Mouse (Mus musculus) ovary, postnatal 36 days (tissue): ENCODE results near the gene Olfr1061.
"Not testable (repeated sequence)": the region's sequence is repeated elsewhere in the genome, so short reads cannot be mapped to it uniquely, and the experiment has no call there.

ENCODE experiments used
- DNase-seq: peaks from one replicate; pipeline ENCODE4 v3.0.0; 2022; ENCODE audit warnings: low spot score, mixed read lengths

Gene Olfr1061

GRCm38 (mm10) chr2:86413950-86414349, at the start of gene Olfr1061:
Gene Olfr1061, minus strand, starts transcription at chr2:86414050.
- no peak for DNase-seq

GRCm38 (mm10) chr2:86460434-86460833, 46.6 kb upstream of the Olfr1061 start:
- DNase-seq: no peak

GRCm38 (mm10) chr2:86456169-86456568, 42.3 kb upstream of the Olfr1061 start, which contains the start of gene Olfr1066:
Gene Olfr1066, minus strand, starts transcription at chr2:86456269.
- no peak for DNase-seq

- DNase-seq: not testable (repeated sequence)
Measured at GRCm38 (mm10) chr2:86450491-86450890, 36.6 kb upstream of the Olfr1061 start, which contains the start of gene Olfr1065. Gene Olfr1065, minus strand, starts transcription at chr2:86450591.

- not testable (repeated sequence) for DNase-seq
Measured at GRCm38 (mm10) chr2:86442101-86442500, 28.3 kb upstream of the Olfr1061 start.

- not testable (repeated sequence) for DNase-seq
Measured at GRCm38 (mm10) chr2:86428511-86428910, 14.7 kb upstream of the Olfr1061 start.

GRCm38 (mm10) chr2:86426649-86427048, 12.8 kb upstream of the Olfr1061 start, which contains the start of gene Olfr1062:
Gene Olfr1062, minus strand, starts transcription at chr2:86426749.
- not testable (repeated sequence) for DNase-seq

- no peak for DNase-seq
Measured at GRCm38 (mm10) chr2:86395114-86395513, 18.7 kb downstream of the Olfr1061 start.

- DNase-seq: not testable (repeated sequence)
Measured at GRCm38 (mm10) chr2:86388461-86388860, 25.4 kb downstream of the Olfr1061 start, which contains the start of gene Olfr1058. Gene Olfr1058, minus strand, starts transcription at chr2:86388561.

GRCm38 (mm10) chr2:86378293-86378692, 35.6 kb downstream of the Olfr1061 start, which contains the start of gene Olfr1057:
Gene Olfr1057, minus strand, starts transcription at chr2:86378393.
- no peak for DNase-seq

GRCm38 (mm10) chr2:86366342-86366741, 47.5 kb downstream of the Olfr1061 start:
- not testable (repeated sequence) for DNase-seq
